Mouse (Mus musculus) thymus, adult 2 months (tissue): Measurements from ENCODE around the gene Ap1m2.

Source experiments
- CTCF ChIP-seq: fragments of 200-500 bp; IDR thresholded peaks from 2 replicates; pipeline ENCODE4 v1.5.1; 2012; ENCODE audit warnings: mild to moderate bottlenecking, control low read depth, low read length, moderate library complexity, borderline replicate concordance; ENCODE audit not compliant: control insufficient read depth, poor library complexity, insufficient read depth; ENCODE audit errors: extremely low read depth
- POLR2A ChIP-seq: fragments of 200-500 bp; IDR thresholded peaks from 2 replicates; pipeline ENCODE4 v1.6.1; 2012; ENCODE audit warnings: mild to moderate bottlenecking, low read length, control low read depth, moderate library complexity; ENCODE audit not compliant: control insufficient read depth, poor library complexity, insufficient read depth; ENCODE audit errors: extremely low read depth

- no peak for TF ChIP-seq POLR2A
- no peak for TF ChIP-seq CTCF
These were observed 40.6 kb upstream of the Ap1m2 start for GRCm38 (mm10) chr9:21352463-21353372.
